Mouse (Mus musculus): ENCODE data around the gene Gas2.

- TF ChIP-seq CHD2 (IDR thresholded peaks at IDR 0.05; ENCODE audit: low read depth, low read length) = no peak
- TF ChIP-seq MAFK (IDR thresholded peaks at IDR 0.05; ENCODE audit: insufficient read depth, low read depth, low read length) = no peak
- no peak for TF ChIP-seq ZNF384 (IDR thresholded peaks at IDR 0.05; ENCODE audit: low read depth, low read length)
Observed at GRCm38 (mm10) chr7:51879136-51879723, 17.4 kb downstream of the Gas2 start.

Data from ES-E14 (cell line).